Mouse (Mus musculus) heart, embryonic 12.5 days (tissue): Measurements from ENCODE around the gene Gm20661. TPM values are rescaled to one million over a fixed set of nuclear protein-coding genes. Genes with fewer than 3 reads are reported as not detected.

Source experiments
- ATAC-seq: fragments of 200-750 bp; cut with Nextera tagmentation; 2 replicates; pipeline ENCODE4 v1.8.0; 2017; ENCODE audit warnings: moderate TSS enrichment, moderate library complexity; ENCODE audit not compliant: insufficient number of reproducible peaks, low FRiP score
- H3K27ac ChIP-seq: fragments of 300-500 bp; sonication (generic); 2 replicates; pipeline ENCODE4 v1.5.1; 2016; ENCODE audit warnings: mild to moderate bottlenecking, moderate library complexity; ENCODE audit not compliant: poor library complexity, severe bottlenecking
- H3K27me3 ChIP-seq: fragments of 300-500 bp; sonication (generic); replicated peaks from 2 replicates; pipeline ENCODE4 v1.6.1; 2016; ENCODE audit warnings: mild to moderate bottlenecking, moderate library complexity
- H3K36me3 ChIP-seq: fragments of 300-500 bp; sonication (generic); 2 replicates; pipeline ENCODE4 v1.6.1; 2016; ENCODE audit warnings: mild to moderate bottlenecking, moderate library complexity
- H3K4me1 ChIP-seq: fragments of 300-500 bp; sonication (generic); replicated peaks from 2 replicates; pipeline ENCODE4 v1.6.1; 2016; ENCODE audit warnings: mild to moderate bottlenecking
- H3K4me2 ChIP-seq: fragments of 300-500 bp; sonication (generic); 2 replicates; pipeline ENCODE4 v1.6.1; 2016; ENCODE audit warnings: mild to moderate bottlenecking, moderate library complexity
- H3K4me3 ChIP-seq: fragments of 300-500 bp; sonication (generic); 2 replicates; pipeline ENCODE4 v1.5.1; 2016; ENCODE audit warnings: mild to moderate bottlenecking
- H3K9ac ChIP-seq: fragments of 300-500 bp; sonication (generic); 2 replicates; pipeline ENCODE4 v1.6.1; 2016; ENCODE audit warnings: mild to moderate bottlenecking, moderate library complexity
- H3K9me3 ChIP-seq: fragments of 300-500 bp; sonication (generic); replicated peaks from 2 replicates; pipeline ENCODE4 v1.6.1; 2016; ENCODE audit warnings: mild to moderate bottlenecking, moderate library complexity
- WGBS: fragments of 180-500 bp; shearing (Covaris S2); methylation state at CpG from one replicate; pipeline ENCODE4 v1.1.7; 2016; 5-methylcytosine and 5-hydroxymethylcytosine counted together
- polyA plus RNA-seq: library from polyadenylated mRNA; unstranded; fragments of >200 nt; fragmentation: Nextera tagmentation; extraction: Ambion mirVana; gene quantifications from 2 replicates; pipeline ENCODE4 v1.2.1, GENCODE M21; 2016

Gene Gm20661
- polyA plus RNA-seq: 4.4 and 5.2 TPM in 2 replicates

GRCm38 (mm10) chr9:107982681-107983346 is at the start of gene Gm20661:
Gene Gm20661 (plus strand): TSS chr9:107983058.
- Histone ChIP-seq H3K27ac (peak within 1 kb of the TSS; percentile 100), H3K4me2 (peak within 1 kb of the TSS; percentile 78), H3K36me3 (peaks cover 25% of the 10 kb centered on the region), H3K27me3 (no peaks in the 10 kb centered on the region), H3K9ac (peak within 1 kb of the TSS; percentile 84), H3K4me1 (peaks cover 63% of the 10 kb centered on the region), H3K4me3 (peak within 1 kb of the TSS; percentile 78), H3K9me3 (no peaks in the 10 kb centered on the region)
- 9% methylated on average over 14 of the region's 14 CpGs for WGBS
- ATAC-seq: peak; percentile 73

DNA sequence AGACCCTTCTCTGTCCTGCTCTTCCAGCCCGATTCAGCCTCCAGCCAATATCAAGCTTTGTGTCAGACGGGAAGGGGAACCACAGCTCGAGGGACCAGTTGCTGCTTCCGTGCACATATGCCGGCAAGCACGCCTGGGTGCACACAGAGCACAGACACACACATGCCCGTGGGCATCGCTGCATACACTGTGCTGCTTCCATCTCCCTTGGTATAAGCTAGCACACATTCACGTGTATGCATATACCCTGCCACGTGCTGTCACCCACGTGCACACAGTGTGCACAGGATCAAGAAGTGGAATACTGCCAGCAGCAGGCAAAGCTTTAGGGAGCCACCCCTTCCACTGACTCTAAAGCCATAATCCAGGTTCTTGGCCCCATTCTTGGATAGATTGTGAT is 48.7 kb upstream of the Gm20661 start:
- H3K9me3 ChIP-seq: no peaks in the 10 kb centered on the region
- peaks cover 62% of the 10 kb centered on the region for H3K27me3 ChIP-seq
- H3K4me2 ChIP-seq: no peak overlapping the region
- 77% methylated on average over 11 of the region's 11 CpGs for WGBS
- H3K4me1 ChIP-seq: peaks cover 15% of the 10 kb centered on the region
- no peaks in the 10 kb centered on the region for H3K36me3 ChIP-seq
- H3K9ac ChIP-seq: no peak overlapping the region
- H3K4me3 ChIP-seq: no peak overlapping the region
- H3K27ac ChIP-seq: no peak overlapping the region
- ATAC-seq: no peak

GRCm38 (mm10) chr9:107935374-107935773 is 47.5 kb upstream of the Gm20661 start, which contains the start of gene Camkv:
Gene Camkv (plus strand): TSS chr9:107935674.
- H3K4me3 ChIP-seq: peak within 1 kb of the TSS; percentile 49
- WGBS: 24% methylated on average over 3 of the region's 3 CpGs
- H3K27me3 ChIP-seq: peaks cover 67% of the 10 kb centered on the region
- H3K4me1 ChIP-seq: peaks cover 15% of the 10 kb centered on the region
- no peaks in the 10 kb centered on the region for H3K36me3 ChIP-seq
- peak within 1 kb of the TSS; percentile 85 for H3K4me2 ChIP-seq
- no peaks in the 10 kb centered on the region for H3K9me3 ChIP-seq
- H3K27ac ChIP-seq: no peak within 1 kb of the TSS
- ATAC-seq: no peak
- H3K9ac ChIP-seq: peak within 1 kb of the TSS; percentile 59

DNA sequence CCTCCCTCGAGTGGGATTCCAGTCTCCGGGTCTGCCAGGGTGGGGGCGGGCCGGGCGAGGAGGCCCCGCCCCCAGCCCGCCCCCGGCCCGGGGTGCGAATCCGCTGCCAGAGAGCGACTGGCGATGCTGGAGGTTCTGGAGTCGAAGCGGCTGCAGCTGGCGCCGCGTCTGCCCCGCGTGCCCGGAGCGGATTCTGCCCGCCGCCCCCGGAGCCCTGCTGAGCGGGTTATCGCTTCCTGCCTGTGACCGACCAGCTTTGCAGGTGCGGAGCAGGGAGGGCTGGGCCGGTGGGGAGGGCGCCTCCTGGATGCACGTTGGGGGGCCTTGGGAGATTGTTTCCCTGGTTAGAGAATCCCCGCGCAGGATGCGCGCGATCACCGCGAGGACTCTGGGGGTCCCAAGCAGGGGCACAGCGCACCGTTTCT is 47.1 kb upstream of the Gm20661 start:
- Histone ChIP-seq H3K36me3 (no peaks in the 10 kb centered on the region), H3K9ac (peak overlapping the region; percentile 59), H3K27me3 (peaks cover 68% of the 10 kb centered on the region), H3K9me3 (no peaks in the 10 kb centered on the region), H3K4me2 (peak overlapping the region; percentile 85), H3K27ac (no peak overlapping the region), H3K4me3 (peak overlapping the region; percentile 49), H3K4me1 (peaks cover 15% of the 10 kb centered on the region)
- 1% methylated on average over 41 of the region's 41 CpGs for WGBS
- no peak; the same call in 1 of the 2 replicates for ATAC-seq

DNA sequence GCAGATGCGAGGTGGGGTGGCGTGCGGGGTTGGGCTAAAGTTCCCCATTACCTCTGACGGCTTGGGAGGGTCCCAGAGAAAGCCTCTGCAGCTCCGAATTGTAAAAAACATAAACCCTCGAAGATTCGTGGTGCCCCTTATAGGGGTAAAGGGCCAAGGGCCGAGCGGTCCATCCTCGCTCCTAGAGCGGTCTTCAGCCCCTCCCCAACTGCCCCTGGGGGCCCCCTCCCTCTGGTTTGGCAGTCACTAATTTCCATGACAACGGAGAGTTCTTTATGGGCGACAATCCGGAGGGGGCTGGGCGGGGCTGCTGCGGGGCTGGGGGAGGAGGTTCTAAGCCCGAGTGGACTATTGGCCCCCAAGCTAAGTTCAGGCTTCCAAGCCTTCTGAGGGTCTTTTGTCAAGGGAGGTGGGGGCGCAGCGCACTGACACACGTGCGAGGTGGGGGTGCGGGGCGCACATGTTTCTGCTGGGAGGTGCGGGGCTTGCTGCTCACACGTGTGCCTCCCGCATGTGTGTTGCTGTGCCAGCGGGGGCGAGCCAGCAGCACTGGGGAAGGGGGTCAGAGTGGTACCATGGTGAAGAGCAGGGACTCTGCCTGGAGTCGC is 46.5 kb upstream of the Gm20661 start:
- WGBS: 2% methylated on average over 29 of the region's 29 CpGs
- ATAC-seq: no peak
- H3K9me3 ChIP-seq: no peaks in the 10 kb centered on the region
- H3K4me3 ChIP-seq: peak overlapping the region; percentile 49
- H3K36me3 ChIP-seq: no peaks in the 10 kb centered on the region
- H3K27ac ChIP-seq: no peak overlapping the region
- peak overlapping the region; percentile 59 for H3K9ac ChIP-seq
- H3K4me2 ChIP-seq: peak overlapping the region; percentile 85
- H3K27me3 ChIP-seq: peaks cover 73% of the 10 kb centered on the region
- H3K4me1 ChIP-seq: peaks cover 15% of the 10 kb centered on the region

GRCm38 (mm10) chr9:107936831-107937230 is 46.0 kb upstream of the Gm20661 start:
- Histone ChIP-seq H3K4me2 (peak overlapping the region; percentile 85), H3K36me3 (no peaks in the 10 kb centered on the region), H3K9me3 (no peaks in the 10 kb centered on the region), H3K4me1 (peaks cover 15% of the 10 kb centered on the region), H3K27ac (no peak overlapping the region), H3K4me3 (peak overlapping the region; percentile 49; the same call in 1 of the 2 replicates), H3K9ac (no peak overlapping the region), H3K27me3 (peaks cover 76% of the 10 kb centered on the region)
- 17% methylated on average over 3 of the region's 3 CpGs for WGBS
- ATAC-seq: no peak

DNA sequence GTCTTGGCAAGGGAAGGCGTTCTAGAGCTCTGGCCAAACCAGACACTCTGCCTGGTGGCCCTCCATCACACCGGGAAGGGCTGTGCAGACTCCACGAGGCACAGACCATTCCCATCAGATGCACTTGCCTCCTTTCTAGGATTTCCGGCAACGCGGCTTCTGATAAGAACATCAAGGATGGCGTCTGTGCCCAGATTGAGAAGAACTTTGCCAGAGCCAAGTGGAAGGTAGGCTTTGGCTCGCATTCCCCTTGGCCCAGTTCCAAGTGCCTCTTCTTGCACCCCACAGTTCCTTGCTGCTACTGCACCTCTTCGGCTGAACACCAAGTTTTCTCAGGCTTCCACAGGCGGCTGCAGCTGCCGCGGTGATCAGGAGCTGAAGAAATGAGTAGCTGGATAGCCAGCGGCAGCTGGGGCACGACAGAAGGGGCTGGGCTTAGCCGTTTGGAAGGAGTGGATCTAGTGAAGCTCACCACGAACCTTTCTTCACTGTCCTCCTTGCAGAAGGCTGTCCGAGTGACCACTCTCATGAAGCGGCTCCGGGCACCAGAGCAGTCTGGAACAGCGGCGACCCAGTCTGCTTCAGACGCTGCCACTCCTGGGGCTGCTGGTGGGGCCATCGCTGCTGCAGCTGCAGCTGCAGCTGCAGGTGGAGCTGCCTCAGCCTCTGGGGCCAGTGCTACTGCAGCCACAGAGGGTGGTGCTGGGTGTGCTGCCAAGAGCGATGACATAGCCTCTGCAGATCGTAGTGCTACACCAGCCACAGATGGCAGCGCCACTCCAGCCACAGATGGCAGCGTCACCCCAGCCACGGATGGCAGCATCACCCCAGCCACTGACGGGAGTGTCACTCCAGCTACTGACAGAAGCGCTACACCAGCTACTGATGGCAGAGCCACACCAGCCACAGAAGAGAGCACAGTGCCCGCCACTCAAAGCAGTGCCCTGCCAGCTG is 35.3 kb upstream of the Gm20661 start:
- no peaks in the 10 kb centered on the region for H3K36me3 ChIP-seq
- H3K9me3 ChIP-seq: no peaks in the 10 kb centered on the region
- 0 out of 2 replicates have a peak, but pooled peaks cover 3% of the 10 kb centered on the region for H3K27me3 ChIP-seq
- H3K27ac ChIP-seq: no peak overlapping the region
- no peak overlapping the region for H3K9ac ChIP-seq
- WGBS: 79% methylated on average over 31 of the region's 31 CpGs
- H3K4me1 ChIP-seq: peaks cover 13% of the 10 kb centered on the region
- H3K4me3 ChIP-seq: no peak overlapping the region
- H3K4me2 ChIP-seq: no peak overlapping the region
- no peak for ATAC-seq

DNA sequence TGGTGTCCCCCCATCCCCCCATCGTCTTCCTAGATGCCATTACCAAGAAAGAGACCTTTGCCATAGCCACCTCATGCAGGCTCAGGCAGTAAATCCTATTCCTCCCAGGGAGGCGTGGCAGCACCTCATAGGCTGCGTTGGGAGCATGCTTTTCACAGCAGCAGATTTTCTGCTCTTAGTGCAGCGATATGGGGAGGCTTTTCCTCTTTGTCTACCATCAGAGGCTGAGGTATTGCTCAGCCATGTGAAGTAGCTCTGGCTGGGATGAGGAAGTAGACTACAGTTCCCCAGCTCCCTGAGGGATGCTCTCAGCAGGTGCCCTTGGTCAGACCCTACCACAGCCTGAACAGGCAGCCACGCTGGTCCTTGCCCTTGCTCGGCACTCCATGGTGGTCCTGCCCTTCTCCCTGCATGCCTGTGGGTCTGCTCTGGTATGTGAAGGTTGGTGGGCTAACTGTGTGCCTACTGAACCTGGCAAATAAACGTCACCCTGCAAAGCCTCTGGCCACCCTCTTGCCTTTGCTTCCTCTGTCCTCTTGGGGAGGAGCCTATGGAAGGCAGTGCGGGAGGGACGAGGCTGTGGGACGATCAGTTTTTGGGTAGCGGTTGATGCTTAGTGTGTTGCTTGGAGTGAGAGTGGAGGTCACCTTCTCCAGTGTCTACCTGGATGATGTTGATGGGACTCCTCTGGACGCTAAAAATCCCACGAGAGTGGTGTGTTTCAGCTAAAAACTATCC is 33.5 kb upstream of the Gm20661 start:
- no peaks in the 10 kb centered on the region for H3K36me3 ChIP-seq
- 74% methylated on average over 13 of the region's 13 CpGs for WGBS
- no peak overlapping the region for H3K9ac ChIP-seq
- H3K27ac ChIP-seq: no peak overlapping the region
- no peaks in the 10 kb centered on the region for H3K9me3 ChIP-seq
- 0 out of 2 replicates have a peak, but pooled peaks cover 3% of the 10 kb centered on the region for H3K27me3 ChIP-seq
- no peak overlapping the region for H3K4me2 ChIP-seq
- ATAC-seq: no peak
- H3K4me1 ChIP-seq: peaks cover 13% of the 10 kb centered on the region
- no peak overlapping the region for H3K4me3 ChIP-seq

DNA sequence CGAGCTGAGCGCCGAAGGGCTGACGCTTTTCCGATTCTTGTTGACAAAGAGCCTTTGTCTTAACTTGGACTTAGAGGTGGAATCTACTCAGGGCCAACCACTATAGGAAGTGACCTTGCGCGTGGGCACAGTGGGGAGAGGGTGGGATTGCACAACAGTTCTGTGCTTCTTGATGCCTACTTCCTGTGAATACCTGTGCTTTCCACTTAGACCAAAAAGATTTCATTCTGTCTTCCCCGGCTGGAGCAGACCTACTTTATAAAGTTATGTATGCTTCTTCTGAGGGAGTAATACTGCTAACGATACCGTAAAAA is 33.0 kb upstream of the Gm20661 start, which contains the start of gene Traip:
TSS of gene Traip (plus strand) at position 215 of the 314 bp plus-strand sequence.
- no peaks in the 10 kb centered on the region for H3K9me3 ChIP-seq
- H3K27me3 ChIP-seq: 0 out of 2 replicates have a peak, but pooled peaks cover 3% of the 10 kb centered on the region
- ATAC-seq: no peak
- H3K4me1 ChIP-seq: peaks cover 13% of the 10 kb centered on the region
- H3K27ac ChIP-seq: peak within 1 kb of the TSS; percentile 64
- H3K4me3 ChIP-seq: peak within 1 kb of the TSS; percentile 86
- 87% methylated on average over 10 of the region's 10 CpGs for WGBS
- H3K9ac ChIP-seq: peak within 1 kb of the TSS; percentile 73
- H3K36me3 ChIP-seq: no peaks in the 10 kb centered on the region
- H3K4me2 ChIP-seq: peak within 1 kb of the TSS; percentile 79
